In genomic region chr1:175128525-175128924, GRCm38 (mm10) we compare ENCODE assay signal across 11 mouse cellular contexts.
DNase-seq lines count a peak whose midpoint lies in the region; ATAC-seq lines count a peak whose summit lies in the region.
"Had no signal": no experiment of that assay in that cellular context is flagged by ENCODE, and none has a peak within 500 bp of the region (broad histone marks: within the 10 kb centered on the region; RNA-seq: fewer than 3 reads in every experiment).

No protein-coding gene starts in this region.

- WGBS in heart, embryonic 10.5 days = 54% methylated on average over 2 of the region's 2 CpGs
- WGBS in midbrain, embryonic 11.5 days = 18% methylated on average over 2 of the region's 2 CpGs
- 19% methylated on average over 2 of the region's 2 CpGs for WGBS in midbrain, embryonic 10.5 days
- 42% methylated on average over 2 of the region's 2 CpGs for WGBS in hindbrain, embryonic 14.5 days

- H3K27ac ChIP-seq in heart, embryonic 10.5 days = no peak overlapping the region
- no peak overlapping the region for H3K27ac ChIP-seq in midbrain, embryonic 11.5 days (ENCODE audit: low read depth, low read length)
- no peak overlapping the region; the same call in 1 of the 2 replicates for H3K27ac ChIP-seq in midbrain, embryonic 10.5 days (replicated peaks)
- no peak overlapping the region for H3K27ac ChIP-seq in hindbrain, embryonic 14.5 days
- H3K27ac ChIP-seq: liver, embryonic 15.5 days had no signal

- H3K4me1 ChIP-seq in heart, embryonic 10.5 days = no peaks in the 10 kb centered on the region
- H3K4me1 ChIP-seq in midbrain, embryonic 11.5 days (ENCODE audit: control insufficient read depth, insufficient read depth, low read length) = no peaks in the 10 kb centered on the region
- H3K4me1 ChIP-seq in midbrain, embryonic 10.5 days = peaks cover 15% of the 10 kb centered on the region
- H3K4me1 ChIP-seq in hindbrain, embryonic 14.5 days (replicated peaks; ENCODE audit: control insufficient read depth, insufficient read depth, low read length) = 0 out of 2 replicates have a peak, but pooled peaks cover 7% of the 10 kb centered on the region
- H3K4me1 ChIP-seq: liver, embryonic 15.5 days had no signal

- DNase-seq in heart, adult 8-10 months (ENCODE audit: low spot score) = peak; percentile 6
- DNase-seq in heart, embryonic 10.5 days (ENCODE audit: low spot score) = no peak
- DNase-seq in midbrain, embryonic 11.5 days (ENCODE audit: low spot score, missing footprints) = no peak
- DNase-seq in midbrain, embryonic 10.5 days (ENCODE audit: low spot score) = no peak
- peak; percentile 73 for DNase-seq in hindbrain, embryonic 14.5 days (ENCODE audit: low spot score)
- peak; percentile 5 for DNase-seq in right cerebral cortex, postnatal 4 days
- DNase-seq in ovary, postnatal 36 days (ENCODE audit: low spot score) = no peak
- no peak for DNase-seq in T-cell, adult 2 months (ENCODE audit: low spot score)
- DNase-seq: gastrocnemius, postnatal 36 days; spleen, adult 18-20 months had no signal

- H3K9me3 ChIP-seq in heart, embryonic 10.5 days = no peaks in the 10 kb centered on the region
- no peaks in the 10 kb centered on the region for H3K9me3 ChIP-seq in midbrain, embryonic 11.5 days (ENCODE audit: control insufficient read depth, low read length)
- no peaks in the 10 kb centered on the region for H3K9me3 ChIP-seq in midbrain, embryonic 10.5 days (replicated peaks)
- no peaks in the 10 kb centered on the region for H3K9me3 ChIP-seq in hindbrain, embryonic 14.5 days (ENCODE audit: control insufficient read depth, low read length)
- H3K9me3 ChIP-seq: liver, embryonic 15.5 days had no signal

- no peak overlapping the region for H3K4me3 ChIP-seq in heart, embryonic 10.5 days
- H3K4me3 ChIP-seq in midbrain, embryonic 11.5 days (ENCODE audit: low read depth, low read length) = no peak overlapping the region
- no peak overlapping the region for H3K4me3 ChIP-seq in midbrain, embryonic 10.5 days
- no peak overlapping the region for H3K4me3 ChIP-seq in hindbrain, embryonic 14.5 days (replicated peaks; ENCODE audit: low read length)
- H3K4me3 ChIP-seq: liver, embryonic 15.5 days had no signal

- H3K9ac ChIP-seq in midbrain, embryonic 11.5 days (ENCODE audit: low read length) = no peak overlapping the region
- H3K9ac ChIP-seq in hindbrain, embryonic 14.5 days = no peak overlapping the region
- H3K9ac ChIP-seq: liver, embryonic 15.5 days had no signal

- no peaks in the 10 kb centered on the region for H3K36me3 ChIP-seq in heart, embryonic 10.5 days
- no peaks in the 10 kb centered on the region for H3K36me3 ChIP-seq in midbrain, embryonic 11.5 days (ENCODE audit: control insufficient read depth, insufficient read depth, low read length)
- H3K36me3 ChIP-seq in midbrain, embryonic 10.5 days = no peaks in the 10 kb centered on the region
- no peaks in the 10 kb centered on the region for H3K36me3 ChIP-seq in hindbrain, embryonic 14.5 days (replicated peaks; ENCODE audit: control insufficient read depth, insufficient read depth)
- H3K36me3 ChIP-seq: liver, embryonic 15.5 days had no signal

- H3K27me3 ChIP-seq in heart, embryonic 10.5 days (ENCODE audit: insufficient read depth, poor library complexity, severe bottlenecking) = no peaks in the 10 kb centered on the region
- no peaks in the 10 kb centered on the region for H3K27me3 ChIP-seq in midbrain, embryonic 11.5 days (ENCODE audit: control insufficient read depth, insufficient read depth, low read length)
- no peaks in the 10 kb centered on the region for H3K27me3 ChIP-seq in midbrain, embryonic 10.5 days (ENCODE audit: low read depth, poor library complexity, severe bottlenecking)
- H3K27me3 ChIP-seq in hindbrain, embryonic 14.5 days (ENCODE audit: control insufficient read depth, insufficient read depth, low read length) = no peaks in the 10 kb centered on the region
- H3K27me3 ChIP-seq: liver, embryonic 15.5 days had no signal

- H3K4me2 ChIP-seq in midbrain, embryonic 11.5 days = no peak overlapping the region
- H3K4me2 ChIP-seq in hindbrain, embryonic 14.5 days (replicated peaks) = no peak overlapping the region
- H3K4me2 ChIP-seq: liver, embryonic 15.5 days had no signal

- peak; percentile 57 for ATAC-seq in midbrain, embryonic 11.5 days (ENCODE audit: low FRiP score)
- ATAC-seq in hindbrain, embryonic 14.5 days (ENCODE audit: low FRiP score) = peak; percentile 75; the same call in 1 of the 2 replicates

Comparison
In these comparisons a context has a peak if more than half of its experiments do, and no peak if none do; other contexts are left out.
1. DNase-seq: peak in heart, adult 8-10 months (single experiment), hindbrain, embryonic 14.5 days (single experiment) and right cerebral cortex, postnatal 4 days (single experiment); none in heart, embryonic 10.5 days (single experiment), midbrain, embryonic 11.5 days (single experiment), midbrain, embryonic 10.5 days (single experiment), ovary, postnatal 36 days (single experiment) and T-cell, adult 2 months (single experiment).